Mouse (Mus musculus): Measurements from ENCODE around the gene Teddm2. TPM values are rescaled to one million over a fixed set of nuclear protein-coding genes. Genes with fewer than 3 reads are reported as not detected.
A peak's percentile ranks its signal among the peaks of the same experiment; 100 is the strongest.

The Teddm2 gene
- 0.61 and 0.73 TPM in 2 replicates for polyA plus RNA-seq (2015; fragmentation: Nextera tagmentation; extraction: Ambion mirVana)

GRCm38 (mm10) chr1:153899731-153900380 lies at the start of gene Teddm2, which contains the start of gene Glul:
Gene Teddm2, minus strand, starts transcription at chr1:153900228.
Gene Glul, plus strand, starts transcription at chr1:153899944.

GRCm38 (mm10) chr1:153891442-153891841 lies 8.6 kb downstream of the Teddm2 start, which contains the start of gene Teddm1a:
Gene Teddm1a, plus strand, starts transcription at chr1:153891742.

GRCm38 (mm10) chr1:153874045-153874444 lies 26.0 kb downstream of the Teddm2 start, which contains the start of gene Teddm1b:
Gene Teddm1b, plus strand, starts transcription at chr1:153874345.

GRCm38 (mm10) chr1:153844042-153844441 lies 56.0 kb downstream of the Teddm2 start, which contains the start of gene Rgsl1:
Gene Rgsl1, minus strand, starts transcription at chr1:153844142.

Small RNAs within 50 kb of the gene (microRNA-seq; reads per million reads assigned to microRNA genes)
- 13.7 reads per million, percentile 19 among the genes with 10 or more reads in this experiment for gene Mir8114 (ENCODE audit: borderline replicate concordance, insufficient number of aligned reads)

Other genes starting within 250 kb of the Teddm2 start
- gene Rgs8, start 247.2 kb downstream of the Teddm2 start, polyA plus RNA-seq (2015; fragmentation: Nextera tagmentation; extraction: Ambion mirVana), result 0.18 and 0.32 TPM in 2 replicates
- gene Rgs16, start 159.9 kb downstream of the Teddm2 start, polyA plus RNA-seq (2015; fragmentation: Nextera tagmentation; extraction: Ambion mirVana), result 3.6 and 4.5 TPM in 2 replicates
- 29.2 and 32.6 TPM in 2 replicates for gene Rnasel, start 150.8 kb downstream of the Teddm2 start, polyA plus RNA-seq (2015; fragmentation: Nextera tagmentation; extraction: Ambion mirVana)
- 0.08 and 0.33 TPM in 2 replicates for gene Rgsl1, start 56.1 kb downstream of the Teddm2 start, polyA plus RNA-seq (2015; fragmentation: Nextera tagmentation; extraction: Ambion mirVana)
- gene Teddm1b, start 25.9 kb downstream of the Teddm2 start, polyA plus RNA-seq (2015; fragmentation: Nextera tagmentation; extraction: Ambion mirVana), result 0.15 and 0.28 TPM in 2 replicates
- not detected in 2 replicates for gene Teddm1a, start 8.5 kb downstream of the Teddm2 start, polyA plus RNA-seq (2015; fragmentation: Nextera tagmentation; extraction: Ambion mirVana)
- 142 and 157 TPM in 2 replicates for gene Glul, start 284 bp downstream of the Teddm2 start, polyA plus RNA-seq (2015; fragmentation: Nextera tagmentation; extraction: Ambion mirVana)